Mouse (Mus musculus) CD4-positive, CD25-positive, alpha-beta regulatory T cell (primary cell): ENCODE measurements around the gene Them4. TPM values are rescaled to one million over a fixed set of nuclear protein-coding genes. Genes with fewer than 3 reads are reported as not detected.

Source experiments
- polyA plus RNA-seq: library from polyadenylated mRNA; unstranded; fragments of 100-300 nt; shearing (Covaris generic); gene quantifications from one replicate; pipeline ENCODE4 v1.2.1, GENCODE M21; 2017

Gene Them4
- 9.0 TPM for polyA plus RNA-seq

DNA sequence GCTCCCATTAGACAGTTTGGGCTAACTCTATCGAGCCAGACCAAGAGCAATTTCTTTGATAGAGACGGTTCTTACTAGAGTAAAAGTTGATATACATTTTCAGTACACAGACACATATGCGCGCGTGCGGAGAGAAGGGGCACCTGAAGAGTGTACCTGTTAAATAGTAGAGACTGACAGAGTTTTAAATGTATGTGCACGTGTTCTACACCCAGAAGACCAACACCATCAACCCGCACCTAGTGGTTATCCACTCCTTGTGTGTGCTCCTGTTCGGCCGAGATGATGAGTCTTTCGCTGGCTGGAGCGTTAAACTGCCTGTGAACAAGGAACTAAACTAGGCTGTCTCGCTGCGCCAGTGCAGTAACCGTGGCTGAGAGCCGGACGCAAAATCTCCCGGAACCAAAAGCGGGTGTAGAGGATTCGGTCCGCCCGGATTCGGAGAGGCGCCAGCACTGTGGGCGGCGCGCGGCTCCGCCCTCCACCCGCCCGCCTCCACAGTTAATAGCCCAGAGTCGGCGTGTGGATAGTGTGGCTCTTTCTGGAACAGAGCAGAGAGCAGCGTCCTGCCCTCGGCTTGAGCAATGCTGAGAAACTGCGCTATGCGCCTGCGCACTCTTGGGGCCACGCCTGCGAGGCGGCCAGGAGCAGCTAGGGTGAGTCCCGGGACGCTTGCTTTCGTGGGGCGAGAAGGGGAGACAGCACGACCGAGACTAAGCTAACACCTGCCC is at the start of gene Them4:
Gene Them4, plus strand, starts transcription at position 457 of the 731 bp plus-strand sequence.

DNA sequence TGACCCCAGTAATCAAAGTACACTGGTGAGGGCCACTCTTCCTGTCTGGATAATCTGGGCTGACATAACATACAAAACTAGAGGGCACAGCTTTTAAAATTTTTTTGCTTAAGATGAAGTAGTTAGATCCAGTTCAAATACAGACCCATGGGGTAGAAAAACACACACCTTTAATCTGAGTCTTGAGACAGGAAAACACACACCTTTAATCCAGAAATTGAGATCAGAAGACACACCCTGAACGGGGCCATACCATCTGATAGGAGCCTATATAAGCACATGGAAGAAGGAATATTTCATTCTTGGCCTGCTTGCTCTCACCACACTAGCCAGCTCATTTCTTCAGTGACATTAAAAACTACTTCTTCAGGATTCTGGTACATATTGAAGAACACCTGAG is 46.2 kb upstream of the Them4 start, which contains the start of gene Gm4778:
Gene Gm4778, plus strand, starts transcription at position 301 of the 400 bp plus-strand sequence.

DNA sequence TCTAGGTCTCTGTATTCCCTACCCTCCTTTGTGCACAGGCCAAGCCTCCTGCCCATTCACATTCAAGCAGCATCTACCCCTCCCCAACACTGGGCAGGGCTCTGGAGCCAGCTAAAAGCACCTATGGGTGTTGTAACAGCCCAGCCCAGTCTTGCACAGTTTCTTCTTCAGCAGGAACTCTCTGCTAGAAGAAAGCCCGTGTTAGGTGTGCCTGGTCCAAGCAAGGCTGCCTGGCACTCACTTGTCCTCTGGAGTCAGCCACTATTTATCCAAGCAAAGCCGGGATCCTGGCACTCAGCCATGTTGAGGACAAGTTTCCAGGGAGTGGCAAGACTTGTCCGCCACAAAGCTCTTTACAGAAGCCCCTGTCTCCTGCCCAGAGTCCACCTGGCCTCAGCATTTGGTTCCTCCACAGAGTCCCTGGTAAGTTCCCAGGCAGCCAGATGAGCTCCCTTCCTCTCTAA is 32.1 kb downstream of the Them4 start, which contains the start of gene Them5:
Gene Them5, plus strand, starts transcription at position 141 of the 464 bp plus-strand sequence.

DNA sequence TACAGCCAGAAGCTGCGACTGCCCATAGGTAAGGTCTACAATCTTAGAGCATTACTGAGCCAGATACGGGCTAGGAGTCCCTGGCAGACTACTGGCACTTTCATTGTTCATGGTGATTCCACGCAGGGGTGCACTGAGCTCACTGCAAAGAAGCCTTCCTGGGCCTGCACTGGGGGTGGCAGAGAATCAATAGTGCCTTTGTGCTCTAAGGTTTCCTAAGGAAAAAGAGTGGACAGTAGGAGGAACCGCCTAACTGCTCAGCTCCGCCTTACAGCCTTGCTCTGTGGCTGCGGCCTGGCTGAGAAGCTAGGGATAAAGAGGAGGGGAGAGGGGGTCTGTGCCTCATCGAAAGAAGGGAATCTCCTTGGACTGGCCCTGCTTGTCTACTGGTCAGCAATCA is 52.2 kb downstream of the Them4 start, which contains the start of gene C2cd4d:
Gene C2cd4d, plus strand, starts transcription at position 301 of the 400 bp plus-strand sequence.

DNA sequence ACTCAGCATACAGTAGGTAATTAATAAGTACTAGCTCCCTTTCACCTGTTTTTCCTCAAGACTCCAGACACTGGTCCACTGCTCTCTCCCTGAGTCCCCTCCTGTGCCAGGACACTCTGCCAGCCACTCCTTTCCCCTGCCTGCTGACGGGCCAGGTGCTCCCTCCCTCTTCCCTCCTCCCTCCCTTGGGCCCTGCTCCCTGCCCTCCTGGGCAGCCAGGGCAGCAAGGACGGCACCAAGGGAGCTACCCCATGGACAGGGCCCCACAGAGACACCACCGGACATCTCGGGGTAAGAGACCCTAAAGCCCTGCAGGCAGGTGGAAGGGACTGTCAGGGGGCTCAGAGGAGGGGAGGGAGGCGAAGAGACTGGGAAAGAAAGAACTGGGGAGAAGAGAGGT is 62.8 kb downstream of the Them4 start, which contains the start of gene Rorc:
Gene Rorc, plus strand, starts transcription at position 154 of the 400 bp plus-strand sequence.

Other genes starting within 250 kb of the Them4 start
- not detected for gene Gm10697, start 237.4 kb upstream of the Them4 start, polyA plus RNA-seq
- not detected for gene Gm10696, start 131.9 kb upstream of the Them4 start, polyA plus RNA-seq
- not detected for gene Gm5286, start 113.4 kb upstream of the Them4 start, polyA plus RNA-seq
- not detected for gene Gm4778, start 46.1 kb upstream of the Them4 start, polyA plus RNA-seq
- gene Them5, start 32.0 kb downstream of the Them4 start, polyA plus RNA-seq = not detected
- 0.23 TPM for gene C2cd4d, start 52.3 kb downstream of the Them4 start, polyA plus RNA-seq
- gene Rorc, start 62.7 kb downstream of the Them4 start, polyA plus RNA-seq = 6.5 TPM
- 0.10 TPM for gene Lingo4, start 88.4 kb downstream of the Them4 start, polyA plus RNA-seq
- 9.2 TPM for gene Tdrkh, start 103.2 kb downstream of the Them4 start, polyA plus RNA-seq
- gene Mrpl9, start 133.2 kb downstream of the Them4 start, polyA plus RNA-seq = 58.3 TPM
- gene Oaz3, start 133.8 kb downstream of the Them4 start, polyA plus RNA-seq = 0.96 TPM
- gene Celf3, start 168.2 kb downstream of the Them4 start, polyA plus RNA-seq = 0.68 TPM
- not detected for gene Riiad1, start 170.3 kb downstream of the Them4 start, polyA plus RNA-seq